Mouse (Mus musculus) liver, embryonic 14.5 days (tissue): ENCODE data around the gene Ptch1. TPM values are rescaled to one million over a fixed set of nuclear protein-coding genes. Genes with fewer than 3 reads are reported as not detected.

ENCODE experiments used
- ATAC-seq: fragments of 200-750 bp; cut with Nextera tagmentation; 2 replicates; pipeline ENCODE4 v1.8.0; 2017; ENCODE audit warnings: moderate number of reproducible peaks, mild to moderate bottlenecking, moderate library complexity; ENCODE audit not compliant: insufficient read depth
- DNase-seq, 3 experiments: peaks; one replicate each; pipeline ENCODE4 v3.0.0-alpha.2; 2012 to 2013; ENCODE audit warnings: low read depth in 3 of 3, low spot score in 3 of 3
- H3K27ac ChIP-seq: fragments of 300-500 bp; sonication (generic); 2 replicates; pipeline ENCODE4 v1.5.1; 2014; ENCODE audit warnings: moderate library complexity, mild to moderate bottlenecking, control low read depth, inconsistent platforms
- H3K27me3 ChIP-seq: fragments of 300-500 bp; sonication (generic); 2 replicates; pipeline ENCODE4 v1.6.1; 2014; ENCODE audit warnings: mild to moderate bottlenecking, low read length, moderate library complexity; ENCODE audit not compliant: control insufficient read depth, insufficient read depth
- H3K36me3 ChIP-seq: fragments of 300-500 bp; sonication (generic); replicated peaks from 2 replicates; pipeline ENCODE4 v1.6.1; 2014; ENCODE audit warnings: low read depth; ENCODE audit not compliant: control insufficient read depth, insufficient read depth
- H3K4me1 ChIP-seq, 2 experiments: fragments of 200-500 bp in 1 of 2; fragments of 300-500 bp in 1 of 2; sonication (generic) in 1 of 2; replicated peaks; 2 replicates each; pipeline ENCODE4 v1.6.1; 2012 to 2014; ENCODE audit warnings: antibody characterized with exemption in 1 of 2, inconsistent platforms in 1 of 2, low read length in 1 of 2; ENCODE audit not compliant: control insufficient read depth in 2 of 2, insufficient read depth in 2 of 2
- H3K4me2 ChIP-seq: fragments of 300-500 bp; sonication (generic); 2 replicates; pipeline ENCODE4 v1.6.1; 2014; ENCODE audit warnings: low read depth, mild to moderate bottlenecking, control low read depth, moderate library complexity
- H3K4me3 ChIP-seq, 2 experiments: fragments of 200-500 bp in 1 of 2; fragments of 300-500 bp in 1 of 2; sonication (generic) in 1 of 2; 2 replicates each; pipeline ENCODE4 v1.5.1; 2012 to 2014; ENCODE audit warnings: low read depth in 2 of 2, low read length in 2 of 2, mild to moderate bottlenecking in 2 of 2, control low read depth in 1 of 2, inconsistent platforms in 1 of 2, moderate library complexity in 1 of 2; ENCODE audit not compliant: insufficient read depth in 1 of 2
- H3K9ac ChIP-seq: fragments of 300-500 bp; sonication (generic); replicated peaks from 2 replicates; pipeline ENCODE4 v1.6.1; 2014; ENCODE audit warnings: mild to moderate bottlenecking, control low read depth, moderate library complexity
- H3K9me3 ChIP-seq: fragments of 300-500 bp; sonication (generic); 2 replicates; pipeline ENCODE4 v1.6.1; 2016; ENCODE audit warnings: low read length, mixed read lengths; ENCODE audit not compliant: control insufficient read depth
- CTCF ChIP-seq: IDR thresholded peaks from 2 replicates; pipeline ENCODE4 v1.5.1; 2016; ENCODE audit warnings: antibody characterized with exemption, low read depth, control low read depth
- EP300 ChIP-seq: IDR thresholded peaks from 2 replicates; pipeline ENCODE4 v1.6.1; 2016; ENCODE audit warnings: antibody characterized with exemption, low read depth
- WGBS: fragments of 180-500 bp; shearing (Covaris S2); extraction: QIAGEN DNeasy Blood & Tissue Kit; methylation state at CpG from one replicate; pipeline ENCODE4 v1.1.7; 2014; ENCODE audit not compliant: insufficient replicate concordance; 5-methylcytosine and 5-hydroxymethylcytosine counted together
- polyA plus RNA-seq, 2 experiments: library from polyadenylated mRNA; depleted of rRNA in 1 of 2; stranded (reverse) in 1 of 2; unstranded in 1 of 2; fragments of >200 nt; fragmentation: Nextera tagmentation in 1 of 2; extraction: Ambion mirVana in 1 of 2; gene quantifications; 2 replicates each; pipeline versions ENCODE4 v1.2.1 to v1.2.3; 2012 to 2014

Ptch1 gene
- polyA plus RNA-seq, 2 experiments, result 4.2 to 4.3 TPM

DNA sequence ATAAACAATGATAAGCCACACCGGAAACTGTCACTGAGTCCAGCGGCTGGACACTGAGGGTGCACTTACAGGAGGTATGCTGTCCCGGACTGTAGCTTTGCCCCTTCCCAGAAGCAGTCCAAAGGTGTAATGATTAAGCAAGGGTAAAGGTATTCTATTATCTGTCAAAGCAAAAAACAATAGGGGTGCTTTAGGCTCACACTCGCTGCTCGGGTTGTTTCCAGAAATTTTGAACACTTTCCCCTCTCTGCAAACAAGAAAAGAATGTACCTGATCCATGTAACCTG, 28.5 kb downstream of the Ptch1 start:
- Histone ChIP-seq H3K9me3 (no peaks in the 10 kb centered on the region), H3K4me1 (no peaks in the 10 kb centered on the region; a peak in 1 of 4 replicates), H3K9ac (no peak overlapping the region), H3K27me3 (no peaks in the 10 kb centered on the region), H3K4me2 (no peak overlapping the region), H3K27ac (no peak overlapping the region), H3K4me3 (no peak overlapping the region), H3K36me3 (peaks cover 46% of the 10 kb centered on the region)
- DNase-seq, result no peak
- WGBS, result 75% methylated on average over 5 of the region's 5 CpGs
- no peak for ATAC-seq
- TF ChIP-seq EP300, result no peak

DNA sequence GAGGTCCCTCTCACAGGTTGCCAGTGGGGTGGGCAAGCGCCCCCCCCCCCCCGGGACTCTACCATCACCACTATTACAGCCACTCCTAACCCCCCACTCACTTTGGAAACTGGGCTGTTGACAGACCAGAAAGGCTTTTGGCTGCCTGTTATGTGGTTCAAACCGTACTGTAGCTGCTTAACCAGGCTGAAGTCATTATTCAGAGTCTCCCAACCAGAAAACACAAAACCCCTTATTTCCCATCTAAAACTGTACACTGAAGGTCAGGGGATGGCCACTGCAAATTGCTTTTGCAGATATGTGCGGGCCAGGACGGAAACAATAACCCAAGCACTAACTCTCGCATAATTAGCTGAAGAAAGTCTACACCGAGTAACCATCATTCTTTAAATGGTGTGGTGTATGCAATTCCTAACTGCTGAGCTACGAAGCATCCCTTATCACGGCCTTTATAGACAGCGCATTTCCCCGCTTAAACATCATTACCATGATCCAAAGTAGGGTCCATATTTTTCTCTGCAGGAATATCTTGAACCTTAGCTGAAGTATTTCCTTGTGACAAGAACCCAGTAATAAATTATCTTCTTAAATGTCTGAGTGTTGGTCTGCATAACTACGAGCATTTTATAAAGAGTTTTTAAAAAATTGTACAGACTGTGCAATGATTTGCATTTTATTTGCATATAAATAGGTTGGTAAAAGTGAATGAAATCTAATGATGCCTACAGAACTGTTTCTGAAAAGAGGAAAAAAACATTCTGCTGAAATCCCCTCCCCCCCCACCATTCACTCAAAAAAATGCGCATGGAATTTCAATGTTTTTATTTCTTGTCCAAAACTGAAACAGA, 29.1 kb downstream of the Ptch1 start:
- WGBS, result 83% methylated on average over 13 of the region's 13 CpGs
- no peak overlapping the region for H3K4me3 ChIP-seq
- no peak overlapping the region for H3K9ac ChIP-seq
- H3K27ac ChIP-seq, result no peak overlapping the region
- TF ChIP-seq EP300 (no peak), CTCF (no peak)
- DNase-seq (no peak), ATAC-seq (no peak)
- H3K27me3 ChIP-seq, result no peaks in the 10 kb centered on the region
- H3K9me3 ChIP-seq, result no peaks in the 10 kb centered on the region
- H3K36me3 ChIP-seq, result peaks cover 52% of the 10 kb centered on the region
- H3K4me2 ChIP-seq, result no peak overlapping the region
- no peaks in the 10 kb centered on the region; a peak in 1 of 4 replicates for H3K4me1 ChIP-seq

DNA sequence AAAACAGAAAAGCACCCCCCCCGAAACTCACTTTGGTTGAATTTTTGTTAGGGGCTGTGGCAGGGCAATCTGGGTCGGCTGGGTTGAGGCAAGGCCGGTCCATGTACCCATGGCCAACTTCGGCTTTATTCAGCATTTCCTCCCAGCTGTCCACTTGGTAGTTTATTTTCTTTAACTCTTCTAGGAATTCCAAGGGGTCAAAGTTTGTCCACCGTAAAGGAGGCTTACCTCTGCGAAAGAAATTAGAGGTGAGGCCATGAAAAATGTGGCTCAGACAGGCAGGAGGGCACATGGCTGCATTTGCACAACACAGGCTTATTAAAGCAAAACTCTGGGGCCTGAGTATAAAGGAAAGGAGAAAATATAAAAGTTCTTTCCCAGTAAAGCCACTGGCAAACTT, 29.9 kb downstream of the Ptch1 start:
- no peaks in the 10 kb centered on the region; a peak in 1 of 4 replicates for H3K4me1 ChIP-seq
- no peak overlapping the region for H3K9ac ChIP-seq
- peaks cover 60% of the 10 kb centered on the region for H3K36me3 ChIP-seq
- H3K27ac ChIP-seq, result no peak overlapping the region
- TF ChIP-seq EP300 (no peak), CTCF (no peak)
- WGBS, result 80% methylated on average over 6 of the region's 6 CpGs
- no peak overlapping the region for H3K4me2 ChIP-seq
- ATAC-seq (no peak), DNase-seq (no peak)
- no peaks in the 10 kb centered on the region for H3K9me3 ChIP-seq
- H3K27me3 ChIP-seq, result no peaks in the 10 kb centered on the region
- H3K4me3 ChIP-seq, result no peak overlapping the region

DNA sequence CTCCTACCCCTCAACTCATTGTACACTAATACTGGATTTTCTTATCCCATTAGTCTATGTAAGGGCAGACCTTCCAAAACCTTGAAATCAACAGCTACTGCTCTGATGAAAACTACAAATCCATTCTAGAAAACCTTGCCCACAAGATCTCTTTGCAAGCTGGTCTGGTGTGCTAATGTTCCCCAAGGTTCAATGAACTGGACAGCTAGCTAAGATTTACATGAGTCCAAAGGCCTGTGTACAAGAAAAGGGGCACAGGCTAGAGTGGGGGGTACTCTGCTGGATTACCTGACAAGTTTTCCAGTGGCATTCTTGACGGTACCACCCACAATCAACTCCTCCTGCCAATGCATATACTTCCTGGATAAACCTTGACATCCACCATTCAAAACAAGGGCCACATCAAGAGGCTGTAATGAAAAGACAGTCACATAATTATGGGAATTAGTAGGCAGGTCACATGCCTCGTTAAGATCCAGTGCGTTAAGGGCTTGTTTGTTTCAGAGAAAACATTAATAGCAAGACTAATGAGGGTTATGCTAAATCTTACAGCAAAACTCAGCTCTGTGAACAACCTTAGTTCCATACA, 30.5 kb downstream of the Ptch1 start:
- H3K4me1 ChIP-seq, result no peaks in the 10 kb centered on the region; a peak in 1 of 4 replicates
- no peak for ATAC-seq
- WGBS, result 77% methylated on average over 3 of the region's 3 CpGs
- no peaks in the 10 kb centered on the region for H3K9me3 ChIP-seq
- no peak for DNase-seq
- no peak for TF ChIP-seq EP300
- no peak for TF ChIP-seq CTCF
- H3K4me3 ChIP-seq, result no peak overlapping the region
- no peaks in the 10 kb centered on the region for H3K27me3 ChIP-seq
- H3K27ac ChIP-seq, result no peak overlapping the region
- no peak overlapping the region for H3K4me2 ChIP-seq
- H3K36me3 ChIP-seq, result peaks cover 65% of the 10 kb centered on the region
- no peak overlapping the region for H3K9ac ChIP-seq

DNA sequence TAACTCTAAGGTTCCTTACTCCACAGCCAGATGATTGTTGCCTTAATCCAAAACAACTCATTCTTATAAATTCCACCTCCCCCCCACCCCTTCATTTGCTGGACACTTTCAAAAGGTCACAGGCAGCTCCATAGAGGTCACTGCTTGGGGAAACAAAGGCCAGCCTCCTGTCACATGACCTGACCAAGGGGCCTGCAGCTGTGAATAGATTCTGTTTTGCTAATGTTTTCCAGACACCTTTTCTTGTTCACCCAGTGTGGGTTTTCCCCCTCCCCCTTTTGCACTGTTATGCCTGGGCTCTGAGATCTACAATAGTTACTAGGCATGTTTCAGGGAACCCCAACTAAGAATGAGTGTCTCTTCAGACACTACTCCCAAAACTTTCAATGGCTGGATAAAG, 31.9 kb downstream of the Ptch1 start:
- Histone ChIP-seq H3K9ac (no peak overlapping the region), H3K4me3 (no peak overlapping the region), H3K9me3 (no peaks in the 10 kb centered on the region), H3K36me3 (peaks cover 69% of the 10 kb centered on the region), H3K27ac (no peak overlapping the region), H3K4me1 (no peaks in the 10 kb centered on the region; a peak in 1 of 4 replicates), H3K4me2 (no peak overlapping the region), H3K27me3 (no peaks in the 10 kb centered on the region)
- TF ChIP-seq EP300, result no peak
- no peak for TF ChIP-seq CTCF
- ATAC-seq (no peak), DNase-seq (no peak)
